Mouse (Mus musculus) stomach, embryonic 15.5 days (tissue): ENCODE measurements around the gene Crybb1. TPM values are rescaled to one million over a fixed set of nuclear protein-coding genes. Genes with fewer than 3 reads are reported as not detected.

Experiments
- ATAC-seq: fragments of 200-750 bp; cut with Nextera tagmentation; 2 replicates; pipeline ENCODE4 v1.8.0; 2017; ENCODE audit warnings: low read depth, moderate number of reproducible peaks, moderate TSS enrichment; ENCODE audit not compliant: insufficient read depth, low FRiP score
- H3K27ac ChIP-seq: fragments of 300-500 bp; sonication (generic); 2 replicates; pipeline ENCODE4 v1.5.1; 2015; ENCODE audit warnings: mild to moderate bottlenecking, inconsistent platforms
- H3K27me3 ChIP-seq: fragments of 300-500 bp; sonication (generic); replicated peaks from 2 replicates; pipeline ENCODE4 v1.6.1; 2015; ENCODE audit warnings: inconsistent platforms
- H3K36me3 ChIP-seq: fragments of 300-500 bp; sonication (generic); 2 replicates; pipeline ENCODE4 v1.6.1; 2015; ENCODE audit warnings: inconsistent platforms
- H3K4me1 ChIP-seq: fragments of 300-500 bp; sonication (generic); 2 replicates; pipeline ENCODE4 v1.6.1; 2015; ENCODE audit warnings: inconsistent platforms
- H3K4me2 ChIP-seq: fragments of 300-500 bp; sonication (generic); 2 replicates; pipeline ENCODE4 v1.6.1; 2015; ENCODE audit warnings: mild to moderate bottlenecking, inconsistent platforms
- H3K4me3 ChIP-seq: fragments of 300-500 bp; sonication (generic); replicated peaks from 2 replicates; pipeline ENCODE4 v1.5.1; 2015; ENCODE audit warnings: inconsistent platforms
- H3K9ac ChIP-seq: fragments of 300-500 bp; sonication (generic); 2 replicates; pipeline ENCODE4 v1.6.1; 2015; ENCODE audit warnings: inconsistent platforms
- H3K9me3 ChIP-seq: fragments of 300-500 bp; sonication (generic); 2 replicates; pipeline ENCODE4 v1.6.1; 2016; ENCODE audit warnings: inconsistent platforms
- WGBS: fragments of 180-500 bp; shearing (Covaris S2); methylation state at CpG from one replicate; pipeline ENCODE4 v1.1.7; 2015; 5-methylcytosine and 5-hydroxymethylcytosine counted together
- polyA plus RNA-seq: library from polyadenylated mRNA; unstranded; fragments of >200 nt; fragmentation: Nextera tagmentation; extraction: Ambion mirVana; gene quantifications from 2 replicates; pipeline ENCODE4 v1.2.1, GENCODE M21; 2015

Crybb1 gene
- polyA plus RNA-seq, 1 experiment from 2014 or later = 4.0 TPM

DNA sequence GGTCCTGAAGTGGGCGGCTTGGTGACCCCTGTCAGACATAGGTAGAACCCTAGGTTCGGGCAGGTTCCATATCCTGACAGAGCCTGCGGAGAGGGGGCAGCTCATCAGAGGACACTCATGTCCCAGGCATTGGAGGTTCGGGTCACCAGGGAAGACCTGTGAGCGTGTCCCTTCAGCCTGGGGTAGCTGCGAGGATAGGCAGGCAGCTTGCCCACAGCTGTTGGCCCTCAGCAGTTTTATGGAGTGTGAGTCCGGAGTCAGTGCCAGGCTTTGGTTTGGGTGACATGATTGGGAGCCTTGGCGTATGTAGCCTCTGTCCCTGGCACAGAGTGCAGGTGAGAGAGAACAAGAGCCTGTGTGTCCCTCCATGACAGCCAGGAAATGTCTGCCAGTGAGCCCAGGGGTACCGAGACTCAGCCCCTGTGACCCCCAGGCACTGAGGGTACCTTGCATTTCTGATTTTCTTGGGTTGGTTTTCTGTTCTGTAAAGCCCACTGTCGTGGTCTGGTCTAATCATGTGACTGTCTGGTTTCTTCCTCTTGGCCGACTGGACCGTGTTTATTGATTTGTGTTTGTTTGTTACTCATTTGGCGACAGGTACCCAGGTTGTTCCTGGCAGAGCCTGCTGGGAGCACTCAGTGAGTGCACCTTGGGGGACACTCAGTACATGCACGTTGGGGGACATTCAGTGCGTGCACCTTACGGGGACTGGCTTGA, 34.4 kb downstream of the Crybb1 start:
- WGBS = 84% methylated on average over 16 of the region's 16 CpGs
- Histone ChIP-seq H3K36me3 (no peaks in the 10 kb centered on the region), H3K9ac (no peak overlapping the region), H3K4me3 (no peak overlapping the region), H3K4me2 (no peak overlapping the region), H3K27me3 (no peaks in the 10 kb centered on the region), H3K9me3 (no peaks in the 10 kb centered on the region), H3K4me1 (peaks cover 39% of the 10 kb centered on the region), H3K27ac (no peak overlapping the region)
- ATAC-seq = no peak

DNA sequence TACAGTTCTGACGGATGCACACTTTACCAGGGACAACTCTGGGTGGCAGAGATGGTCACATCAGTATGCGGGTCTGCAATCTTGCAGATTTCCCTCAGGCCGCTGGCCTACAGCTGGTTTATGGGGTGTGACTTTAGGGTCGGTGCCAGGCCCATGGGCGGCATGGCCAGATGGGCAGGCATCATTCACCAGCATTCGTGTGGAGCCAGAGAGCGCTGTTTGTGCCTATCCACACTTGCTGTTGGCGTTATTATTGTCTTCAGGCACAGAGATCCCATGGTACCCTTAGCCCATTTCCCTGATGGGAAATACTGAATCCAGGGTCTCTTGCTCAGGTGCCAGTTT, 34.9 kb downstream of the Crybb1 start:
- Histone ChIP-seq H3K27me3 (no peaks in the 10 kb centered on the region), H3K4me1 (peaks cover 41% of the 10 kb centered on the region)
- ATAC-seq = no peak

DNA sequence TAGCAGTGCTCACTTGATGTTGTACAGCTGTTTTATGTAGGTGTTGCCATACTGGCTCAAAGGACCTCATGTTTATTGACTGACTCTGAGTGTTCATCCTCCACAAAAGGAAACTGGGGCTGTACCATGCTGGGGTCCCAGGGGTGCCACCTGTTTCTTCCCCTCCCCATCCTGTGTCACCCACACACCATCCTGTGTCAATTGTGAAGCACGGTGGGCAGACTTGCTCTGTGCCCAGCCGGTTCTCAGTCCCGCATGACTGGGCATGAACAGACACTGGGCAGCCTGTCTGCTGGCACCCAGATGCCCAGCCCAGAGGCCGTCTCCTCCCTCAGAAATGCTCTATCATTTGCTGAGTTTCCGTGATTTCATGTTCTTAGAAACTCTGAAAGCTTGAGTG, 36.3 kb downstream of the Crybb1 start:
- no peak overlapping the region for H3K9ac ChIP-seq
- H3K27ac ChIP-seq = no peak overlapping the region
- ATAC-seq = no peak
- no peak overlapping the region for H3K4me3 ChIP-seq
- H3K36me3 ChIP-seq = no peaks in the 10 kb centered on the region
- peaks cover 44% of the 10 kb centered on the region for H3K4me1 ChIP-seq
- no peaks in the 10 kb centered on the region for H3K27me3 ChIP-seq
- H3K4me2 ChIP-seq = no peak overlapping the region
- H3K9me3 ChIP-seq = no peaks in the 10 kb centered on the region
- WGBS = 83% methylated on average over 5 of the region's 5 CpGs

More for the DNA sequence above, 34.9 kb downstream of the Crybb1 start:
- no peak overlapping the region for H3K9ac ChIP-seq
- H3K9me3 ChIP-seq = no peaks in the 10 kb centered on the region
- no peak overlapping the region for H3K4me3 ChIP-seq
- H3K36me3 ChIP-seq = no peaks in the 10 kb centered on the region
- no peak overlapping the region for H3K27ac ChIP-seq
- no peak overlapping the region for H3K4me2 ChIP-seq
- WGBS = 87% methylated on average over 8 of the region's 8 CpGs

DNA sequence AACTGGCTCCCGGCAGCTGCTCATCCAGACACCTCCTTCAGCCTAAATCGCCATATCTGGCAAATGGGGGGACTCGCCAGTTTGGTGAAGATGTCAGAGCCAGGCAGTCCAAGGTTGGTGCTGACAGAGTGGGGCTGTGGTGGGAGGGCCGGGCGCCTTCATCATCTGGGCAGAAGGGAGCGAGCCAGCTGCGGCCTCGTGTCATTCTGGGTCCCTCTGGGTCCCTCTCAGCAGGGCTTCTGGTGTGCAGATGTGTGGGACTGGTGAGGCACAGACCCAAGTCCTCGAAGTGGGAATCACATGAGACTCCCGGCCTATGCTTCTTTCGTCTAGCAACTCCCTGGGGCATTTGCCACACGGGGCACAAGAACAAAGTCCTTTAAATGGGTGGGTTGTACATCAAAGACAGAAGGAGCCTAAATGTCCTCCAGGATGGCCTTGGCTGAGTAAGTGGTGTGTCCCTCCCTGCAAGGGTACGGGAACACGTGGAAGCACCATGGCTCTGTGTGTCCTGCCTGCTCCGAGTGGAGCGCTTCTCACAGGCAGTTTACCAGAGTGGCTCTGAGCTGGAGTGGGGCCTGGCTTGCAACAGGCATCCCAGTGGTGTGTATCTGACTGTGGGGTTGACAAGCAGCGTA, 36.8 kb downstream of the Crybb1 start:
- no peak overlapping the region for H3K4me2 ChIP-seq
- H3K27ac ChIP-seq = no peak overlapping the region
- WGBS = 86% methylated on average over 17 of the region's 17 CpGs
- no peaks in the 10 kb centered on the region for H3K27me3 ChIP-seq
- no peak for ATAC-seq
- H3K9ac ChIP-seq = no peak overlapping the region
- no peaks in the 10 kb centered on the region for H3K36me3 ChIP-seq
- H3K9me3 ChIP-seq = no peaks in the 10 kb centered on the region
- peaks cover 43% of the 10 kb centered on the region for H3K4me1 ChIP-seq
- no peak overlapping the region for H3K4me3 ChIP-seq

DNA sequence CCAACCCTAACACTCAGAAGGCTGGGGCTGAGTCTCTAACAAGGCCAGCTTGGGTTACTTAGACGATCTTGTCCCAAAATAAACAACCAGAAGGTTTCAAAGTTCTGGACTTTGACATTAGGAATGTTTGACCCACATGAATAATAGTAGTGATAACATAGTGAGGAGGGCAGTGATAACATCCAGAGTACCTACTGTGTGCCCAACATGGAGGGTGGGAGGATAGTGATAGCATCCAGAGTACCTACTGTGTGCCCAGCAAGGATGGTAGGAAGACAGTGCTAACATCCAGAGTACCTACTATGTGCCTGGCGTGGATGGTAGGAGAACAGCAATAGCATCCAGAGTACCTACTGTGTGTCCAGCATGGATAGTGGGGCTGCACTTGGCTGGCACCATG, 38.2 kb downstream of the Crybb1 start:
- Histone ChIP-seq H3K9ac (no peak overlapping the region), H3K27ac (no peak overlapping the region), H3K4me3 (no peak overlapping the region), H3K27me3 (no peaks in the 10 kb centered on the region), H3K4me1 (peaks cover 31% of the 10 kb centered on the region), H3K36me3 (no peaks in the 10 kb centered on the region), H3K4me2 (no peak overlapping the region), H3K9me3 (no peaks in the 10 kb centered on the region)
- WGBS = 52% methylated on average over 2 of the region's 2 CpGs
- ATAC-seq = no peak

DNA sequence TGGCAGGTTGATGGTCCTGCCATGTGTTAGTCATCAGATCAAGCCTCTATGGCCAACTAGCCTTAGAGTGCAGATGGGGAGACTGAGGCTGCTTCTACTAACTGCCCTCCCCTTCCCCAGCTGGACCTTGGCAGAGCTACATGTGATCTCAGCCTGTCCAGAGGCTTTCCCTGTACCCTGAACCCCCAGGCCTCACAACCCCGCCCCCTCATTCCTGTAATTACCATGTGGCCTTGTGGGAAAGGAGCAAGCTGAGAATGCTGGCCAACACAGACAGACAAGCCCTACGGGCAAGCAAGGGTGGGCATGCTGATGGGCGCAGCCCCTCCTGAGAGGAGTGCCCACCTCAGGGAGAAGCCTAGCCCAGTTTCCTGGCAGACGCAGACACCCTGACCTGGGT, 39.1 kb downstream of the Crybb1 start:
- Histone ChIP-seq H3K4me2 (no peak overlapping the region), H3K4me1 (peaks cover 33% of the 10 kb centered on the region), H3K36me3 (no peaks in the 10 kb centered on the region), H3K27me3 (no peaks in the 10 kb centered on the region), H3K9ac (no peak overlapping the region), H3K4me3 (no peak overlapping the region), H3K27ac (no peak overlapping the region), H3K9me3 (no peaks in the 10 kb centered on the region)
- WGBS = 79% methylated on average over 4 of the region's 4 CpGs
- ATAC-seq = no peak

DNA sequence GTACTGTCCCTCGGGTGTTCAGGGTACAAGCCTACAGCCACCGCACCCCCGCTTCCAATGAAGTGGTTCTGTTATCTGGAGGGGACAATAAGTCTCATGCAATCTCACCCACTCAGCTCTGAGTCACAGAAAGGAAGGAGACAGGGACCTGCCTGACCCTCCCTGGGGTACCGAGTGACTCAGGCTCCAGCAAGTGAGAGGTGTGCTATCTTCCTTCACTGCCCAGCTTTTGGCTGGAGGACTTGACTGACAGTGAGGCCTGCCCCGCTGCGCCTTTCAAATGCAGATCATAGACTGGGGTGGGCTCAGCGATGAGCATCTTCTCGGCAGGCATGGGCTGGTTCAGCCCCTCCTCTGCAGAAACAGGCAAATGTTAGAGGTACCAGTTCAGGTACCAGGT, 39.5 kb downstream of the Crybb1 start:
- no peak overlapping the region for H3K27ac ChIP-seq
- no peak overlapping the region for H3K9ac ChIP-seq
- 55% methylated on average over 8 of the region's 8 CpGs for WGBS
- H3K9me3 ChIP-seq = no peaks in the 10 kb centered on the region
- no peak overlapping the region for H3K4me3 ChIP-seq
- no peaks in the 10 kb centered on the region for H3K36me3 ChIP-seq
- H3K4me2 ChIP-seq = no peak overlapping the region
- no peaks in the 10 kb centered on the region for H3K27me3 ChIP-seq
- no peak for ATAC-seq
- H3K4me1 ChIP-seq = peaks cover 36% of the 10 kb centered on the region

DNA sequence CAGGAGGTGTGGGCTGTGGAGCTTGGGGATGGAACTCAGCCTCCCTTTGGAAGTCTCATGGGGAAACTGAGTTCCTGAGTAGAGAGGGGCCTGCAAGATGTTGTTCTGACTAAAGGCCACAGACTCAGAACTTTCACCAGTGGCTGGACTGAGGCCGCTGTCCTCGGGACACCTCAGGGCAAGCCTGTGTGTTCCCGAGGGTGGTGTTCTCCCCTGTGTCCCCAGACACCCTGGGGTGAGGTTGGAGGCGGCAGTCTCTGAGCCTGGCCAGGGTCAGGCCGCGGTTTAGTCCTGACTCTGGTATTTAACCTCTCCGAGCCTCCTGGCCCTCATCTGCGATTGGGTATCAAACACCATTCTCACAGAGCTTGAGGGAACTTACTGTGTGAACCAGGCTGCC, 39.9 kb downstream of the Crybb1 start:
- Histone ChIP-seq H3K9me3 (no peaks in the 10 kb centered on the region), H3K4me3 (no peak overlapping the region), H3K27ac (no peak overlapping the region), H3K27me3 (no peaks in the 10 kb centered on the region), H3K36me3 (no peaks in the 10 kb centered on the region), H3K9ac (no peak overlapping the region), H3K4me1 (peaks cover 40% of the 10 kb centered on the region), H3K4me2 (no peak overlapping the region)
- 69% methylated on average over 8 of the region's 8 CpGs for WGBS
- ATAC-seq = no peak

DNA sequence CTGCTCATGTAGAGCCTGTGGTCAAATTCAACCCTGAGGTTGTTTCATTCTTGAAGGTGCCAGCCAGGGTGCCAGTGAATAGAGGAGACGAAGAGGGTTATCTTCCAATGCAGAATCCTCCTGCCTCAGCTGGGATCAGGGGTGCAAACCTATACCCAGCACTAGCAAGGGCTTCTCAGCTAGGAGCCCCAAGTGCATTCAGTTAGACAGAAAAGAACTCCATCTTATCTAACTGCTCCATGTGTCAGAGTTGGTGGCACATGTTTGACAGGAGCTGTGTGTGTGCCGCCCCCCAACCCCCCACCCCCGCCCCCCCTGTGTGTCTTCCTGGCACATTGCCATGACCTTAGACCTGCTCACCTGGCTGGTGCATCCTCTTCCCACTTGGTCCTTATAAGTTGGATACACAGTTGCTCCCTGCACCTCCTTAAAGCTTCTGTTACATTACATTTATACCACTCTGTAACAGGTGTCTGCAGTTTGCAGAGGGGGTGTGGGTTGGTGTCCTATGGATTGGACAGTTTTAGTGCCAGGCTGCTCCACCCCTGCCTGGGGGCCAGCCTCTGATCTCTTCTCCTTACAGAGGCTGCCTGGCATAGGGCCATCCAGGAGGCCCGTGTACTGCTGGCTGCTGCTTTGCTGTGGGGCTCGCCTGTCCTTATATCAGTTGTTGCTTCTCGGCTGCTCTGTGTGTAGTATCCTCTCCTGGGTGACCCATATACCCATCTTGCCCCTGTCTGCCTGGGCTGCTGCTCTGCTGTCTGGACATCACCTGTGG, 41.0 kb downstream of the Crybb1 start:
- Histone ChIP-seq H3K4me1 (peaks cover 37% of the 10 kb centered on the region), H3K27ac (peak overlapping the region; percentile 59)

DNA sequence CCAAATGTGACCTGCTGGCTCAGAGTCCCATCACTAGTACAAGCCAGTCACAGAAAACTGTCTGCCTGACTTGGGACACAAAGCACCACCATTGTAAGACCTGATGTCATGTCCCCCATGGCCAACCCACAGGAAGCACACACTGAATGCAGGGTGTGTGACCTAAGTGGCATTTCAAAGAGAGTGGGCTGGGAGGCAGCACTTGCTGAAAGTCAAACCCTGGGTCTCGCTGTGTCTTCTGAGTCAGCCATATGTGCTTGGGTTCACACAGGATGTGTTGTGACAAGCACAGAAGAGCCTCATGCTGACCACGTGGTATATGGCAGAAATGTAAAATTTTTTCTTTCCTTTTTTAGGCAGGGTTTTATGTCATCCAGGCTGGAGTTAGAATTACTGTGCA, 41.6 kb downstream of the Crybb1 start:
- H3K27ac ChIP-seq = peak overlapping the region; percentile 59
- 67% methylated on average over 2 of the region's 2 CpGs for WGBS

More for the DNA sequence above, 41.0 kb downstream of the Crybb1 start:
- no peaks in the 10 kb centered on the region for H3K9me3 ChIP-seq
- no peak overlapping the region for H3K4me3 ChIP-seq
- H3K36me3 ChIP-seq = no peaks in the 10 kb centered on the region
- H3K27me3 ChIP-seq = no peaks in the 10 kb centered on the region
- H3K4me2 ChIP-seq = no peak overlapping the region
- ATAC-seq = peak; percentile 17; the same call in 1 of the 2 replicates
- 69% methylated on average over 6 of the region's 6 CpGs for WGBS
- no peak overlapping the region for H3K9ac ChIP-seq

DNA sequence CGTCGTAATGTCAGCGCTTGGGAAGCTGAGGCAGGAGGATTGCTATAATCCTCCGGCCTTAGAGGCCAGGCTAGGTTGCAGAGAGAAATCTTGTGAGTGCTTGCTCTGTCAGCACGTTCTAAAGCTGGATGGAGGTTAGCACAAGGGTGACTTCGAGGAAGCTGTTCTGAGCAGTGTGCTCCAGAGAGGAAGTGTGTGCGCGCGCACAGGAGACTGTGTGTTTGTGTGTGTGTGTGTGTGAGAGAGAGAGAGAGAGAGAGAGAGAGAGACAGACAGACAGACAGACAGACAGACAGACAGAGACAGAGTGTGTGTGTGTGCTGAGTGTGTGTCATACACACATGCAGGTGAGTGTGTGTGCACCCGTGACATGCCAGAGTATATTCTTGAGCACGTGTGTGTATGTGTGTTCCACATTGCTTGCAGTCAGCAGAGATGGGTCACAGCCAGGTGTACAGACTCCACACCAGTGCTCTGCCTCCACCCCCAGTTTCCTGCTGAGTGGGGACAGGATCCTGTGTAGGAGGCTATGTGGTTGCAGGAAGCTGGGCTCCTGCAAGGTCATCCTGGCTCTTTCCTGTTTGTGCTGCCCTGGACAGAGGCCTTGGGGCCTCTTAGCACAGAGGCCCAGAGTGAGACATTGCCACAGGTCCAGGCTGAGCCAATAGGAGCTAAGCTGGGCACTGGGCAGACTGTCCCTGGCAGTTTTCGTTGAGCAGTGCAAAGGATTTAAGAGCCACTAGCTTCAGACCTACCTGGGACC, 42.8 kb downstream of the Crybb1 start:
- WGBS = 82% methylated on average over 12 of the region's 12 CpGs
- ATAC-seq = peak; percentile 42; the same call in 1 of the 2 replicates
- Histone ChIP-seq H3K4me3 (no peak overlapping the region), H3K9me3 (no peaks in the 10 kb centered on the region), H3K27ac (peak overlapping the region; percentile 59; the same call in 1 of the 2 replicates), H3K36me3 (no peaks in the 10 kb centered on the region), H3K27me3 (no peaks in the 10 kb centered on the region), H3K4me1 (peaks cover 29% of the 10 kb centered on the region), H3K9ac (no peak overlapping the region), H3K4me2 (no peak overlapping the region)

More for the DNA sequence above, 41.6 kb downstream of the Crybb1 start:
- H3K4me1 ChIP-seq = peaks cover 32% of the 10 kb centered on the region
- no peaks in the 10 kb centered on the region for H3K36me3 ChIP-seq
- no peaks in the 10 kb centered on the region for H3K27me3 ChIP-seq
- ATAC-seq = no peak
- H3K4me2 ChIP-seq = no peak overlapping the region
- no peak overlapping the region for H3K9ac ChIP-seq
- no peak overlapping the region for H3K4me3 ChIP-seq
- H3K9me3 ChIP-seq = no peaks in the 10 kb centered on the region
